Mouse (Mus musculus) olfactory bulb, adult 2 months (tissue): ENCODE results near the gene Ryr2. TPM values are rescaled to one million over a fixed set of nuclear protein-coding genes. Genes with fewer than 3 reads are reported as not detected.
"Not testable (repeated sequence)": the region's sequence is repeated elsewhere in the genome, so short reads cannot be mapped to it uniquely, and the experiment has no call there.

Source experiments
- H3K27ac ChIP-seq: fragments of 200-500 bp; 2 replicates; pipeline ENCODE4 v1.5.1; 2012; ENCODE audit warnings: low read depth, low read length; ENCODE audit not compliant: insufficient read depth
- H3K4me1 ChIP-seq: fragments of 200-500 bp; 2 replicates; pipeline ENCODE4 v1.6.1; 2012; ENCODE audit warnings: low read length; ENCODE audit not compliant: control insufficient read depth, insufficient read depth
- H3K4me3 ChIP-seq: fragments of 200-500 bp; 2 replicates; pipeline ENCODE4 v1.5.1; 2012; ENCODE audit warnings: mild to moderate bottlenecking, low read depth, low read length, moderate library complexity; ENCODE audit not compliant: insufficient read depth
- CTCF ChIP-seq: fragments of 200-500 bp; IDR thresholded peaks from 2 replicates; pipeline ENCODE4 v1.5.1; 2012; ENCODE audit warnings: low read depth, mild to moderate bottlenecking, low read length, moderate library complexity; ENCODE audit not compliant: insufficient read depth
- POLR2A ChIP-seq: fragments of 200-500 bp; IDR thresholded peaks from 2 replicates; pipeline ENCODE4 v1.6.1; 2012; ENCODE audit warnings: mild to moderate bottlenecking, low read depth, low read length, moderate library complexity; ENCODE audit not compliant: insufficient read depth
- WGBS: fragments of 180-500 bp; shearing (Covaris S2); methylation state at CpG from one replicate; pipeline ENCODE4 v1.1.7; 2018; 5-methylcytosine and 5-hydroxymethylcytosine counted together
- polyA plus RNA-seq: library from polyadenylated mRNA; stranded (reverse); fragments of >200 nt; gene quantifications from 2 replicates; pipeline ENCODE4 v1.2.4, GENCODE M21; 2012; ENCODE audit warnings: low replicate concordance; ENCODE audit not compliant: missing spikeins, insufficient read depth, insufficient read length

Ryr2 gene
- 51.1 and 196 TPM in 2 replicates for polyA plus RNA-seq

DNA sequence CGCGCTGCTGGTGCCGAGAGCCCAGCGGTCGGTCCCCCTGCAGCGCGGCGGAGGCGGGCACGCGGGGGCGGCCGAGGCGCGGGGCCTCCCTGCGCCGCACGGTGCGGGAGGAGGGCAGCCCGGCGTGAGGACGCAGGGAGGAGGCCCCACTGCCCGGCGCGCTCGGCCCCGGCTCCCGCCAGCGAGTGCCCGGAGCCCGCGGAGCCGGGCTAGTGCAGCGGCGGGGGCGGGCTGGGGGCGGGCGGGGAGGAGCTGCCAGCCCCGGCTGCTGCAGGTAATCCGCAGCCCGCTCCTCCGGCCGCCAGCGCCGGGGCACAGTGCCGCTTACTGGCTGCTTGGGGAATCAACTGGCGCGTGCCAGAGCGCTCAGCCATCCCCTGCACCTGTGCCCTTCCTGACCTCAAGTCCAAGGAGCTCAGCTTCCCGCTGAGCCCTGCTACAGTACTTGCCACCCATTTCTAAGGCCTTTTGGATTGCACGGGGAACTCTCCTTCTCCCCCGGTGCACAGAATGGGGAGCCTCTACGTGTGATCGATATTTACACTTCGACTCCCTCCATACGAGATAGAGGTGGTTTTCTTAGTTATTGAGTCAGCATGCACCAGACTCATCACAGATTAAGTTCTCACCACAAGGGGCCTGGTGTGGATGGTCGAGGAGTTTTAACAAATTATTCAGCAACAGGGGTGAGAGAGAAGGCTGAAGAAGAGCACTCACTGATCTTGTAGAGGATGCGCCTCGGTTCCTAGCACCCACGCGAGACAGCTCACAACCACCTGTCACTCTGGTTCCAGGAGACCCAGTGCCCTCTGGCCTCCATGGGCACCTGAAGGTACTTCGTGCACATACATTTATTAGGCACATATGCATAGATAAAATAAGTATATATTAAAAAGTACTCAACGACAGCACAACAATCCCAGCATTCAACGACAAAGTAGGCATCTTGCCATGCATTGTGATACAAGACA is at the start of gene Ryr2:
Ryr2 (minus strand) TSS at position 284 of the 971 bp plus-strand sequence.
- peak within 1 kb of the TSS; percentile 73 for H3K4me3 ChIP-seq
- TF ChIP-seq CTCF: peak; percentile 72; the same call in 1 of the 2 replicates
- no peak for TF ChIP-seq POLR2A
- peaks cover 8% of the 10 kb centered on the region for H3K4me1 ChIP-seq
- H3K27ac ChIP-seq: peak within 1 kb of the TSS; percentile 83
- WGBS: 7% methylated on average over 63 of the region's 64 CpGs

DNA sequence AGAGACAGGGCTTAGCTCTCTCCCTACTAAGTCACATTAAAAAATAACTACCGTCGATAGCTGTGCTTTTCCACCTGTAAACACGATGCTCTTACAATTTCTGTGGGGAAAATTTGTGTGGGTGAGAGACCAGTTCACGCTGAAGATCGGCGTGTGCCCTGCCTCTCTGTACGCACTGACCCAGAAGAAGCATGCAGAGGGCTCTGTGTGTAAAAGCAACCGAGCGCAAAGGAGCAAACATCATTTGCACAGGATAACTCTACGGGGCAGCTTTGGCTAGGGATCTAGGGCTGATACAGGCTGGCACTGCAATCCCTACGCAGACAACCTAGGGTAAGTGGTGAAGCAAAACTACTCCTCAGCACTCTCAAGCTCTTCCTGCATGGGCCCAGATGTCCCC is 47.2 kb upstream of the Ryr2 start:
- H3K4me1 ChIP-seq: 0 out of 2 replicates have a peak, but pooled peaks cover 3% of the 10 kb centered on the region
- no peak overlapping the region for H3K4me3 ChIP-seq
- TF ChIP-seq CTCF (no peak), POLR2A (no peak)
- WGBS: 79% methylated on average over 11 of the region's 11 CpGs
- H3K27ac ChIP-seq: no peak overlapping the region

DNA sequence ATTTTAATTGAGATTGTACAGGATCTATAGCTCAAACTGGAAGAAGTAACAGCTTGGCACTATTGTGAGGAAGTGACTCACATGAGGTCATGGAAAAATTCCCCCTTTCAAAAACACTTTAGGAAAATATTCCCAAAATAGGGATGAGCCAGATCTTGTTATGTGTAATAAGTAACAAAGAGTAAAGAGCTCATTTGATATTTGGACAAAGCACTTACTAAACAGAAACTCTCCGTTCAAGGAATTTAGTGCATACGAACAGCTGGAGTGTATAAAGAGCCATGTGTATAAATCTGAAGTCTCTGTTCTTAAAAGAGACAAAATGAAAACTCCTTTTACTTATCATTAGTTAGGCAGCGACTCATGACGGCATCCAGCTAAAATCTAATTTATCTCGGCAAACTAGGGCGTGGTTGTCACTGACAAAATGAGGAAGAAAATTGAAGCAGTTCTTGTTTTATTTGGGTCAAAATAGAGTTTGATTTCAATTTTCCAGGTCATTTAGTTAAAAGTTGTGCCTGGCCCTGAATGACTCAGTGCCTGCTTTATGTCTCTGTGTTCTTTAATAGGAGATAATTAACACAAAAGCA is 40.3 kb upstream of the Ryr2 start:
- H3K4me1 ChIP-seq: peaks cover 5% of the 10 kb centered on the region; the same call in 1 of the 2 replicates
- no peak overlapping the region for H3K27ac ChIP-seq
- TF ChIP-seq CTCF: no peak
- 56% methylated on average over 6 of the region's 6 CpGs for WGBS
- no peak overlapping the region for H3K4me3 ChIP-seq

DNA sequence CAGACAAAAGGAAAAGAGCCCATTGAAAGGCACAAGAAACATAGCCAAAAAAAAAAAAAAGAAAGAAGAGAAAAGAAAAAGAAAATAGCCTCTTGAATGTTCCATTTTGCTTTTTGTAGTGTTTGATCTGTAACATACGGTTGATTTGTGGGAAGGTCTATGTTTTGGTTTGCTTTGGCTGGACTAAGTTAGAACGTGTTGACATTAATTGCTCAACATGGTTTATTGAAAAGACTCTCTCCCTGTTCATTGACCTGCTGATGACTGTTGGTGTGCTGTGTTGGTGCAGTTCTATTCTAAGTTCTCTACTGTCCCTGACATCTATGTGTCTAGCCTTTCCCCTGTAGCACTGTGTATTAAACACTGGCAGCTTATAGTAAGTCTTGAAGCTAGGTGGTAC is 39.7 kb upstream of the Ryr2 start:
- Histone ChIP-seq H3K27ac (no peak overlapping the region), H3K4me1 (peaks cover 5% of the 10 kb centered on the region; the same call in 1 of the 2 replicates), H3K4me3 (no peak overlapping the region)
- WGBS: 79% methylated on average over 2 of the region's 2 CpGs
- no peak for TF ChIP-seq CTCF
- TF ChIP-seq POLR2A: no peak

DNA sequence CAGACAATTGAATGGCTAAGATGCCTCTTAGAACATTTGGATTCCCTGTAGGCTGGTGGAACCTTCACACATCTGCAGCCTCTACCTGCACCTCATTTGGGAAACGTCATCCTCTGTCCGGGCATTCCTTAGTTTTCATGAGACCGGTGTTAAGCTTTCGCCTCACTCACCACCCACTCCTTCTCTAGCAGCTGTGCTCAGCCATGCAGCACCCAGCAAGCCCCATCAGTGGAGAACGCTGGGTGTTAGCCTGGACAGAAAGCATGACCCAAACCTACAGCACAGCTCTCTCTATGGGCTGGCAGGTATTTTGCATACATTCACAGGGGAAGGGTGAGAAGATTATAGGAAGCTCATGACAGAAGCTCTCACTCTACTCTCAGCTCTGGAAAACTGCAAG is 36.6 kb upstream of the Ryr2 start:
- 50% methylated on average over 5 of the region's 5 CpGs for WGBS
- no peak overlapping the region for H3K27ac ChIP-seq
- TF ChIP-seq CTCF (no peak), POLR2A (no peak)
- 0 out of 2 replicates have a peak, but pooled peaks cover 3% of the 10 kb centered on the region for H3K4me1 ChIP-seq
- no peak overlapping the region for H3K4me3 ChIP-seq

DNA sequence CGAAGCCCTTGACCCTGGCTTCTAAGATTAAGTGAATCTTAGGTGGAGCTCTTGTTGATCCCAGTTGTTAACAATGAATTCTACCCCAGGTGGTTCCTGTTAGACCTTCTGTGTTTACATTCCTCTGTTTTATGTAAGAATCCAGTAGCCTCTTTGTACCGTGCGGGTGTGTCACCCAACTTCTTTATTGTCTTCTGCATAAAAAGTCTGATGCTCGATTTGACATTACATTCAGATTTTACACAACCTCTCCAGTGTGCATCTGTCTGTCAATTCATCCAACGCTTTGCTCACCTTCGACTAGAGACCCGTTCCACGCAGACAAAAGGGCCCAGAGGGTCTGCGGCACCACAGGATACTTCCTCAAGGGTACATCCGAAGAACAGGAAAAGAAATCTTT is 29.7 kb upstream of the Ryr2 start:
- whole genome bisulfite sequencing: 91% methylated on average over 10 of the region's 10 CpGs
- H3K4me1 ChIP-seq, H3K27ac ChIP-seq, H3K4me3 ChIP-seq: not testable (repeated sequence)

DNA sequence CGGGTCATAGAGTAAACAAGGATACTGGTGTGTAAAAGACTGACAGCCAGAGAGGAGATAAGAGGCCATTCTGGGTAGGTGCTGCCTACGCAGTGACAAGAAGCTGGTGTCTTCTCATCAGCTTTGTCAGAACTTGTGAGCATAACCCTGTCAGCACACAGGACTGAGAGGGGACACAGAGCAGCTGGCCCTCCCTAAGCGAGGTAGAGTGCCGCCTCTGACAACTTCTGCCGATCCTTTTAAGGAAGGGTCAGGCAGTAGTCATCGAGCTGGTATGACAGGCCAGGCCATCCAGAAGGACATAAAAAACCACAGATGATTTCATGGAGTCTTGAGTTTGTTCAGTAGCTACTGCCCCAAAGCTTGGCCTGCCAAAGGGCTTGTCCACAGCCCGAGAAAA is 26.8 kb upstream of the Ryr2 start:
- Histone ChIP-seq H3K4me3 (no peak overlapping the region), H3K4me1 (no peaks in the 10 kb centered on the region), H3K27ac (no peak overlapping the region)
- WGBS: 90% methylated on average over 7 of the region's 7 CpGs
- TF ChIP-seq POLR2A: no peak

DNA sequence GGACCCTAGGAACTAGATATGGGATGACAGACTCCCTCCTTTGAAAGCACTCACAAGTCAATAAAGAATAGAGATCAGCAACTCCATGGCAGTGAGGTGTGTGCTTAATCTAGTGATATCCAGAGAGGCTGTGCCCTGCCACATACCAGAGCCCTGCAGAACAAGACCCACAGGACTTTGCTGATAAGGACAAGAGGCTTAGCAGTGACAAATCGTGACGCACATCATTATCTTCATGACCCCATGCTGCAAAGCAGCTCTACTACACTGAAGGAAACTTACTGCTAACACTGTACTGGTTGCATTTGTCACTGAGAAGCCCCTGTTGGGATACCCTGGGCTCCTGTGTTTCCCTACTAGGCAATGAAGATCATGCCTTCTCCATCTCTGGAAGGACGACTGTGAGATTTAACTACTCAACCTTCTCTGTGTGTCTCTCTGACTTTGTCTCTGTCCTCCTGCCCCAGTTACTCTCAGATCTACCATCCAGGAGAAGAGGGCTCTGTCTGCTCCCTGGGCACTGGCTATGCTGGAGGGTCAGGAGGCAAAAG is 25.5 kb upstream of the Ryr2 start:
- Histone ChIP-seq H3K4me1 (no peaks in the 10 kb centered on the region), H3K4me3 (no peak overlapping the region), H3K27ac (no peak overlapping the region)
- WGBS: 92% methylated on average over 3 of the region's 3 CpGs
- no peak for TF ChIP-seq POLR2A
- no peak for TF ChIP-seq CTCF

DNA sequence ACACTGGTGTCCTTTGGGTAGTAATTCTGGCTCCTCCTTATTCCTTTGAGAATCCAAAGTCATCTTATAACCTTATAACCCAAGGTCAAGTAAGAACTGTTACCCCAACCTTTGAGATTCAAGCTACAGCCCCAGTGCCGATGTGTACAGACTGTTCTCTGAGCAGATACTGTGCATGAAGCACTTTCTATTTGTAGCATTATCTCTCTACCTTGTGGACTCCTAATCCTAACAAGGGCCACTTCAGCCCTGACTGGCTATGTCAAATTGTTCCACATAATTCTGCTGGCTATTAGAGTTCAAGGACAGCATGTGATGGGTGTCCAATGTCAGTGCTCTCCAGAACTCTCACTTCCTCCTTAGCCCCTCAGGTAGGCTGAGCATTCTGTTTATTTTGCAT is 22.4 kb upstream of the Ryr2 start:
- TF ChIP-seq CTCF (no peak), POLR2A (no peak)
- 93% methylated on average over 1 of the region's 1 CpGs for WGBS
- peaks cover 2% of the 10 kb centered on the region; the same call in 1 of the 2 replicates for H3K4me1 ChIP-seq
- no peak overlapping the region for H3K4me3 ChIP-seq
- no peak overlapping the region for H3K27ac ChIP-seq
